Mouse (Mus musculus): Measurements from ENCODE around the gene Rin2.
"Not testable (repeated sequence)": the region's sequence is repeated elsewhere in the genome, so short reads cannot be mapped to it uniquely, and the experiment has no call there.

Gene Rin2

DNA sequence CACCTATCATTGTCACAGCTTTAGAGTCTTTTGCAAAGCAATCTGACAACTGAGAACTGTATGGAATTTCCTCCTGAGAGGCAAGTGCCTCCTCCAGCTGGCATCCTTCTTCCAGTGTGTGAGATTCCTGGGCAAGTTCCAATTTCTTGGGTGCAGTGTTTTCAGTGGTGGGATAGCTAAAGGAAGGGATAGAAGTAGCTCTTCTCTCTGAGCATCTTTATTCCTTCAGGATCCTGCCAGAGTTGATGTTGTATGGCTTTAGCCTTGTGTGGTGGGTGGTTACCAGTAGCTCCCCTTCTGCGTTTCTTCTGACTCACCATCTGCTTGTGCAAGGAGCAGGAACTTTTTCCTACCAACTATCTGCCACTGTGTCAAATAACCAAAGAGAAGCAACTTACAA lies 9.1 kb downstream of the Rin2 start:
- DNase-seq (ENCODE audit: low read depth, low spot score), result no peak

DNA sequence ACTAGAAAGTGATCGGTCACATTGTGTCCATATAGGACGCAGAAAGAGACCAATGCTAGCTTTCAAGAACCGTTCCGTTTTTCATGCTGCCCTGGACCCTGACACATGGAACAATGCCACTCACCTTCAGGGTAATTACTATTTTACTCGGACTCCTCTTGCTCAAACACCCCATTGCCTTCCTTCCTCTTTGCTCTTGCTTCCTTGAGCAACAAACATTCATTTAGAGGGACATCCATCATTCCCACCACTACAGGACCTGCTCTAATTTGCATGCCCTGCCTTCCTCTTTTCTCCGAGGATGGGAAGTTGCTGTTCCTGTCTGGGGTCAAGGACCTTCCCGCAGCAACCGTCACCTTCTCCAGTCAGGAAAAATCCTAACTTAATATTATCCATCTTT lies 9.9 kb downstream of the Rin2 start:
- no peak for DNase-seq (ENCODE audit: low read depth, low spot score)

DNA sequence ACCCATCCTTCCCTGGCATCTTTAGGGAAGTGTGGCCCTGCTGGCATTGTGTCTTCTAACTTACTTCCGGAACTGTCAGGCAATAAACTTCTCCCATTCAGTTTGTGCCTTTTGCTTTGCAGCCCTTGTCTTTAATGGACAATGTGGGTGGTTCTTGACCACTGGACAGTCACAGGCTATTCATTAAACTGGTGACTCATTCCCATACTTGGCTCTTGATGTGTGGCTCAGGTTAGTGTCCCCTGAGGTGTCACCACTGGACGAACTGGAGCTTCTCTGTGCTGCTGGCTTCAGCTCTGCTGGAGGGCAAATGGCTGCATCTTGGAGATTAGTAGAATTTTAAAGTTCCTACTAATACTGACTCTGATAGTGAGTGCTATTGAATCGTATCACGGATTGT lies 11.0 kb downstream of the Rin2 start:
- no peak for DNase-seq (ENCODE audit: low read depth, low spot score)

DNA sequence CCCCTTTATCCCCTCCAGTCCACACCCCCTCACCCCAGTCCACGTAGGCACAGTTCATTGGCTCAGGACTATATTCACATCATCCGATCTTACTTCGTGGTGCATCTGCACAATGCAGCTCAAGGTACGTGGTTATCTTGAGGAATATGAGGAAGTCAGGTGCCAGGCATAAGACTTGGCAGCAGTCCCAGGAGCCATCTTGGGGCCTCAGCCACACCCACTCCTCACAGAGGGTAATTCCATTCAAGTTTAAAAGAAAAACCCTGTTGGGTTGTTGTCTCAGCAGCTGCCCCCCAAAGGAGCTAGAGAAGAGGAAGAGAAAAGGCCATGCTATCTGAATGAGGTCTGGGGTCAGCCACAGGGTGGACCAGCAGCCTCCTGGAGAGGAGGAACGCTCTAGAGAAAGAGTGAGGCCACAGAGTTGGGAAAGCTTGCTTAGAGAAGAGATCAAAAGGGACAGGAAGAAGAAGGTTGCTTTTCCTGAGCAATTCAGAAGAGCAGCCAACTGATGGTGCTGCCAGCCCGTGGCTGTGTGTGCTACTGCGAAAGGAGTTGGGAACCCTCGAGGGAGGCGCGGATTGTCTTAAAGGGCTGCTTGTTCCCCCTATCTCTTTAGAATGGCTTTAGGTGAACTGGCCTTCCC lies 16.5 kb downstream of the Rin2 start:
- DNase-seq (ENCODE audit: low read depth, low spot score), result no peak

DNA sequence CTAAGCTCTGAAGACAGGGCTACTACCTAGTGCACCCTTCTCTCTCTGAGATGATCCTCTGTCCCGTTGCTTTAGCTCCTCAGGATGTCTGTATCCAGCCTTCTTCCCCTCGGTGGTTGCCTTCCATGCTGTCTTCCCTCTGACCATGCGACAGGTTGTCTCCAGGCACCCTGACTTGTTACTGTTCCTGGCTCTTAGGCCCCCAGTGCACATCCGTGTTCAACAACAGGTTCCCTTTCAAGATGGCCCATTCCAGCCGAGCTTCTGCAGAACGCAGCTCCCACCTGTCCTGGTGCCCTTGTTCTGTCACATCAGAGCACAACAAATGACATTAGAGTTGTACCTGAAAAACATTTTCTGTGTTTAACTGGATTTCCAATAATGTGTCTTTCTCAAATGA lies 22.1 kb downstream of the Rin2 start:
- DNase-seq (ENCODE audit: low read depth, low spot score), result no peak

DNA sequence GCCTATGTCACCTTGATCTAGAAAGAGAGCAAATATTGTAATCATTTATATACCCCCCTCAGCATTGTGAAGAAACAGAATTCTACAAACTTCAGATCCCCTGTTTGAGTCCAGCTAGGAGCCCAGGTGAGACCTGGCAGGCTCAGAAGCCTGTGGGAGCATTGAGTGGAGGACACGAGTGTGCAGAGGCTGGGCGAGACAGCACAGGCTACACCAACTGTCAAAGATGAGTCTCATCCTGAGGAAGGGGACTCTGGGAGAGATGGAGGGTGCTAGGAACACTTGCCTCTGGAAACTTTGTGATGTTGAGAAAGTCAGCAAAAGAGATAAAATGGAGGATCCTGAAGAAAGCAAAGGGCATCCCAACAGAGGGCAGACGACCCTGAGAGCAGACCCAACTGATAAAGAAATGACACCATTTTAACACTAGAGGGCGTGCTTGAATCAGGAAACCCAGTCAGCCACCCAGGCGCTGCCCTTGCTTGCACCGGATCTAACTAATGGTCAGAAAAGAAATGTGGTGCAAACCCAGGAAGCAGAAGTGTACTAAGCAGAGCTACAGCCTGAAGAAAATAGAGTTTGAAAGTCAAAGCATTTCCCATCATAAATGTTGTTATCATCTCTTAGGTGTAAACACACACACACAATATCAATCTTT lies 24.5 kb downstream of the Rin2 start:
- DNase-seq (ENCODE audit: low read depth, low spot score), result peak; percentile 59

DNA sequence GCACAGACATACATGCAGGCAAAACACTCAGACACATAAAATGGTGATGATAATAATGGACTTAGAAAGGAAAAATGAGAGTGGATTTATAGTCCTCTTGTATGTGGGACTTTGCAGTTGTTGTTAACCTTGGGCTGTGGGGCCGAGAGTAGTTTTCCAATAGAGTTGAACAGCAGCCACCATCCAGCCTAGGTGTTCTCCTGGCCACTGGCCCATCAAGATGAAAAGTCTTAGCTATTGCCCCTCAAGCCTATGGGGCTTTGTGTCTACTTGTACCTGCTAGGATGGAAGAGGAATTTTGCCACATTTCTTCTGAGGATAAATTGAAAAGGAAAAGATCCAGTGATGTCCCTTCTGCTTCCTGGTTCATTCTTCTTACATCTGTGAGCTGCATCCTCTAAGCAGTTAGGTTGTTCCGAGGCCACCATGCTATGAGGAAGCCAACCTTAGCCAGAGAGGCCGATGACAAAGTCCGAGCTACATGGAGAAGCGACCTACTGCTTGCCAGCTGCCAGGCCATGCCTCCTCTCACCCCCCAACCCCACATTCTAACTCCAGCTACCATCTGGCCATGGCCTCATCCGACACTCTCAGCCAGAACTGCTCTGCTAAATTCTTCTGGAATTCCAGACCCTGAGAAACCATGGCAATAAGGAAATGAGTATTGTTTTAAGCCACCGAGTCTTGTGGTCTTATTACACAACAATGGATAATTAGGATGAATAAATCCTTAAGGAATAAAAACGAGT lies 25.4 kb downstream of the Rin2 start:
- DNase-seq (ENCODE audit: low read depth, low spot score), result no peak

DNA sequence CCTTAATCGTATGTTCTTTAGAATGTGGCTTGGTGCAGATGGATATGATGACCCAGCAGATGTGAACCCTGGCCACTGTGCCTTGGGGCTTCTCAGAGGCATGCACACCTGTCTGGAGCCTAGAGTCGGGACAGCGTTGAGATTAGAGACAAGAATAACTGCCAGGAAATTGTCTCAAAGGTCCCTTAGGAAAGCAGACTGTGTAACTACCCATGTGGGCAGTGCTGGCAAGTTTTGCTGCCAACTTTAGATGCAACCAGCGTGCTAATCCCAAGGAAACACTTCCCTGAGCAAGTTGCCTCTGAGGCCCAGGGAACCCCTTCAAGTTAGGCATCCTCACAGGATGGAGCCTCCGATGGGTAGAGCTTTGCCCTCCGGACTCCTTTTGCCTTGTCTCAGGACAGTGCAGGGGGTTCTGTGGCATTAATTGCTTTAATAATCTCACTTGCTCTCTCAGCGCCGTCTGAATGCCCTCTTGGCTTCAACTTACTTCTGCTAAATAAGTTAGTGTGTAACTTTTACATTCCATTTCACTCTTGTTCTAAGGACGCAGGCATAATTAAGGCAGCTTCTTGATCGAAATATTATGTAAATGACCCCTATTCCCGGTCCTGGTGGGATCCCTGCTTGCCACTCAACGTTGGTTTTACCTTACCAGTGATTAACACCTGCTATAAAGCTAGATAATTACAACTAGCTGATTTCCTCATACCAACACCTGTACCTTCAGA lies 26.8 kb downstream of the Rin2 start:
- no peak for DNase-seq (ENCODE audit: low read depth, low spot score)

DNA sequence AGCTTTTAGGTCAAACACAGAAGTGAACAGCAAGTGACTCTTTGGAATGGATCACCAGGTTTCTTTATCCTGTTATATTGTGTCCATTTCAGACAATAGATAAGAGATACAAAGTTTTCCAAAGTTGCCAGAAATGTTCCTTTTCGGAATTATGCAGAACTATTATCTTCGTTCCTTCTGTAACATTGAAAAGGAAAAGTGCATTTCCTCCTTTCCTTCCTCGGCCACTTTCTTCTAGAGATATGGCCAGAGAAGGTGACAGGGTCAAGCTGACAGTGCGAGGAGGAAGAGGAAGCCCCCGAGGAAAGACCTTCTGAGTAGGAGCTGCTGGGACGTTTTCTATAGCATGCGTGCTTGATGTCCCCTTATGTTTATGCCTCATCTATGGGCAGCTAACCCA lies 29.7 kb downstream of the Rin2 start:
- no peak for DNase-seq (ENCODE audit: low read depth, low spot score)

DNA sequence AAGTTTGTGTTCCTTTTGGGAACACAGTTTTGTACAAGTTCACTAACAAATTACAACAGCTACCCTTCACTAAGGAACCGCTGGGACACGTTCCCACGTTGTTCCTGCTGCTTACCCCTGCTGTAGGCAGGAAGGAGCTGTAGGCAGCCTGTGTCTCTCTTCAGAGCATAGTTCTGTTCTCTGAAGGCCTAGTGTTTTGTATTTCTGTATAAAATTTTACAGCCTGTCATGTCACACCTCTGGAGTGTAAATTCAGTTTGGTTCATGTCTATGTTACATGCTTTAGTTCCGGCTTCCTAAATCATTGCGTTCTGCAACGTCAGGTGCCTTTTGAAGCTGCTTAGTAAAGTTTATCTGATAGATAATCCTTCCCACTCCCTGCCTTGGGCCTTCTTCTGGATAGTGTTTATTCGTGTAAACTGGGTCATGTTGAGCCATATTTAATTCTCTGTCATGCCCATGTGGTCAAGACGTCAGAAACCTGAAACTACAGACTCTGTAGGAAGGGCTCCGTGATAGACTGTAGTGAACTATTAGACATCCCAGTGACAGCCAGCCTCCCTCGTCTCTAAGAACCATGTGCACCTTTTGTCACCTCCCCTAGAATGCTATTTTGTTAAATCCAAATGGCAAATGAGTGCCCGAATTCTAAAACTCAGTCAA lies 34.8 kb downstream of the Rin2 start:
- no peak for DNase-seq (ENCODE audit: low read depth, low spot score)

DNA sequence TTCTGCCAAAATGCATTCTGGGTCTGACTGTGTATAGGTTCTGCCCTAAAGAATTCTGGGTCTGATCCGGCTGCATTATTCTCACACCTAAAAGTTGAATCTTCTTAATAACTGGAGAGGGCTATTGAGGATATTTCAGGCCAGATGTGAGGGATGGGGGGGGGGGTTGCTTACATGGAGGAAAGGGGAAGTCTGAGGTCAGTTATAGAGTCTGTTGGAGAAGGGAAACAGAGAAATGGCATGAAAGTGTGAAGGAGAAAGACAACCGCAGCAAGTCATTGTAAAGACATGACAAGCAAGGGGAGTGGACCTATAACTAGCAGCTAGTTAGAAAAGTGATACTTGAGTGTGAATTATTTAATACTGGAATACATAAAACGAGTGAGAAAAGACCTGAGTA lies 36.5 kb downstream of the Rin2 start:
- DNase-seq (ENCODE audit: low read depth, low spot score), result no peak

DNA sequence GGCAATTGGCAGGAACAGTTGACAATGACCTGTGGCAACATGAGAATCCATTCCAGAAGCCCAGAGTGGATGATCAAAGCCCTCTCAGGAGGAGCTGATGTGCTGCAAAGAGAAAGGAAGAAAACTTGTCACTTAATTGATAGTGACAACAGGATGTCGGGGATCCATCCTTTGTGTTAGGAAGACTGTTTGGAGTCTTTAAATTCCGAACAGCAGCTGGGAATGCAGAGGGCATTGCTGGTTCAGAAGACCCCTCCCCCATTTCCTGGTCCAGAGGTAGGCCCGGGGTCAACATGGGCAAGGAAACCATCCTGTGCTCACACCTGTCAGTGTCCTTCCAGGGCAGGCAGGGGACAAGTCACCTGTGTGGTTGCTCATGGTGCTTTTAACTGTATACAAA lies 37.0 kb downstream of the Rin2 start:
- DNase-seq (ENCODE audit: low read depth, low spot score), result no peak

DNA sequence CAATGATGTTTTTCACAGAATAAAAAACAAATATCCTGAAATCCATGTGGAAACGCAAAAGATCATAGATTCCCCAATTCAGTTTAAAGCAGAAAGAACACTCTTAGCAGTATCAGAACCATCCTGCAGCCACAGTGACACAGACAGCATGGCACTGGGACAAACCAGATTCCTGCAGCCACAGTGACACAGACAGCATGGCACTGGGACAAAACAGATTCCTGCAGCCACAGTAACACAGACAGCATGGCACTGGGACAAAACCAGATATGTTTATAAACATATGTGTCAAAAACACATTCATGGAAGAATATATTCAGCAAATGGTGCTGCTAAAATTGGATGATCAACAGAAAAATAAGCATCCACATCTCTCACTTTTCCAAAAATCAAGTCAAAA lies 42.5 kb downstream of the Rin2 start:
- DNase-seq (ENCODE audit: low read depth, low spot score), result no peak

DNA sequence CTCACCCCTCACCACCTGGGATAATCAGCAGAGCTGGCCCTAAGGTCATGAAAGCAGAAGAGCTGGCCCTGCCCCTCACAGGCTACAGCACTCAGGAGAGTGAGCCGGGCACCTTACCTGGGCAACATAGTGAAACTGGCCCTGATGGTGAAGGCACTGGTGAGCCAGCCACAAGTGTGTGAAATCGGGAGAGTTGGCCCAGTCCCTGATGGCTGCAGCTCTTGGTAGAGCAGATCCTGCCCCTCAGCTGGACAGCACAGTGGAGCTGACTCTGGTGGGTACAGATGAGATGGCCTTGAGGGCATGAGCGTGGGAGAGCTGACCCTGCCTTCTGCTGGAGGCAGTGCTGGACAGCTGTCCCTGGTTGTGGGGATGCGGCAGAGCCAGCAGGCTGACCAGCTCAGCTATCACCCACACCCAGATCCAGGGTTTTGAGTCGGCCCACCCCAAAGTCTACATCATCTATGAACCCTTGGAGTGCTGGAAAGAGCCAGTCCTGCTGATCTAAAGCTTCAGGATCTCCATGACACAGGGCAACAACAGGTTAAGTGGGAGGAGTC lies 43.7 kb downstream of the Rin2 start:
- DNase-seq (ENCODE audit: low read depth, low spot score), result no peak

DNA sequence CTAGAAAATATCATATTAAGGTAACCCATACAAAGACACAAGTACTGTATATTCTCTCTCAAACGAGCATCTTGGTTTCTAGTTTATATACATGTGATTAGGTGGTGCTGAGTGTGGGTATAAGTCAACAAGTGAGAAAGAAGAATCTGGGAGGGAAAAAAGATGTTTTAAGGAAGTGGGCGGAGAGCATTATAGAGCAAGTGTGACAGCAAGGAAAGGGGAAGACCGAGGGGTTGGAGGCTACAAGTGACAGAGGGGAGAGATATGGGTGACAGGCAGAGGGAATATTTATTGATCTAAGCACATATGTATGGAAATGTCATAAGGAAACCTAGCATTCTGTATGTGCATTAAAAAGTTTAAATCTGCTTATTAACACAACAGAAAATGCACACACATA lies 45.1 kb downstream of the Rin2 start:
- DNase-seq (ENCODE audit: low read depth, low spot score), result no peak

DNA sequence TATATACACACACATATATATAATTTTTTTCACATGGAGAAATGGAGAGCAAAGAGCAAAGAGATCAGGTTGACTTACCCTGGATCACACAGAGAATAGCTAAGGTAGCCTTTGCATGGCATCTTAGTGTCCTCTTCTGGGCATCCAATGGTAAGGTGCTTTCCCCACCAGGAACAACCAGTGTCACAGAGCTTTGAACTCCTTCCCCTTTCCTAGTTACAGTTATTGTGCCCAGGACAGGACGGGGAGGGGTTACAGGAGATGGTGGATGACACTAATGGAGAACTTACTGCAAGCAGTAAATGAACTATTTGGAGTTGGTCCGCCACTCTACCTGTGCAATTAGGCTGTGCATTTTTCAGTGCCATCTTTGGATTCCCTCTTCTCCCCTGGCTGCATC lies 45.7 kb downstream of the Rin2 start:
- DNase-seq (ENCODE audit: low read depth, low spot score), result no peak

DNA sequence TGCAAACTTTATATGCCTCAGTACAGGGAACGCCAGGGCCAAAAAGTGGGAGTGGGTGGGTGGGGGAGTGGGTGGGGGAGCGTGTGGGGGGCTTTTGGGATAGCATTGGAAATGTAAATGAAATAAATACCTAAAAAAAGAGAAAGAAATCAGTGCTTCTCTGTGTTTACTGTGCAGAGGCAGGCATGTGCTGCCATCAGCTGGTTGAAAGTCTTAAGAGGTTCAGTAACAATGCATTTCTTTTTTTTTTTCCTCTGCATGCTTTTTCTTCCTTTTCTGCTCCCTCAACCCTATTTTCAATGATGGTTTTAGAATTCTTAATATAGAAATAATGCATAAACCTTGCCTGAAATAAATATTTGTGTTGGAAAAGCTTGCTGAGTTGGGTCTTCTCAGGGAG lies 47.3 kb downstream of the Rin2 start:
- DNase-seq (ENCODE audit: low read depth, low spot score), result not testable (repeated sequence)

DNA sequence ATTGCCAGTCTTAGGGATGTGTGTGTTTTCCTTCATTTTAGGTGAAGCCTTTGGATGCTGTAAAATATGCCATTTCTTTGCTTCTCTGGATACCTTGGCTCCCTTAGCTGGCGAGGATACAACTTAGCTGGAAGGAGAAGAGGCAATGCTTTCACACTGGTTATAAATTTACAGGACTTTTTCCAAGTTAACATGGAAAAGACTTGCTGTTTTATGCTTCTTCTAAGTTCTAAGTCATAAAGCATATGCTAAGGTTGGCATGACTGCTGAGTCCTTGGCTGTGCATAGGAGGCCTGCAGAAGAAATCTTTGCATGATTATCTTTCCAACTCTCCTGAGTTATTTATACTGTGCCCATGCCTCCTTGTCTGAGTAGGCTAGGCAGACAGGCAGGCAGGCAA lies 49.3 kb downstream of the Rin2 start:
- no peak for DNase-seq (ENCODE audit: low read depth, low spot score)

DNA sequence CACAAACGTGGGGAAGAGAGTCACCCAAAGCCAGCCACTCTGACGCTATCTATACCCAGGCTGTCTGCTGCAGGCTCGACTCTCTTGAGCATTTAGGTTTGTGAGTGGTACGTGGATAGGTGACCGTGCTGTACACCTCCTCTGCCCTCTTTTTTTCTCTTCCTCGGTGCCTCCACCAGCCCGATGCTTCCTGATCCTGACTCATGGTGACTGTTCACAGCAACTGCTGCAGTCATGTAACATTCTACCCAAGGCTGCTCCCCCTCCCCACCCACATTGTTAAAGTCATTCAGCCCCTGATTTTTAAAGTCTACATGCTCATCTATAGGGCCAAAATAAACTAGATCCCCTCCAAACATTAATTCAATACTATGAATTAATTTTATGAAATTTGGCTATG lies 54.4 kb downstream of the Rin2 start:
- no peak for DNase-seq (ENCODE audit: low read depth, low spot score)

DNA sequence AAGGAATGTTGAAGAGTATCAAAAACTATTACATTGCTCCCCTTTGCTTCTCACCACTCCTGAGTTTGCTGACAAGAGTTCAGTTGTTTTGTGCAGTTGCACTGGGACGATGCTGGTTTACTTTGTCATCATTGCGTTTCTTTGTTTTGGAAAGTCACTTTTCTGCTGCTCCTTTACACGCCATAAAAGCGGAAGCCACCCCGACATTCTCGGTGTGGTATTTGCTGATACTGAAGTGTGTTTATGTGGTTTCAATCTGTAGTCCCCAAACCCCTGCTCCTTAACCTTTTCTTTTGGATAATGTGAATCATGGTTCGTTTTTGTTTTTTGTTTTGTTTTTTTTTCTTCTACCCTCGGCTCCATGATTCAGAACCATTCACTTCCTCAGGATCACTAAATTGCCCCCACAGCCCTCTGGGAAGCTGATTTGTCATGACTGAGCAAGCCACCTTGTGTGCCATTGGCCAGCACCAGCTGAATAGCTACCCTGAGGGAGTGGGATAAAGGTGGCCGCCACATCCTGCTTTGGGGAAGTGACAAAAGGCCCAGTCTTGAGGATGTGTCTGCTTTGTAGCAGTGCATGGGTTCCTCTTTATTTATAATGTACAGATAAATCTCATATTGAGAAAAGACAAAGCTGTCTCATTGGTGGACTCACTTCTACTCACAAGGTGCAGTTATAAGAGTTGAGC lies 55.3 kb downstream of the Rin2 start:
- no peak for DNase-seq (ENCODE audit: low read depth, low spot score)

DNA sequence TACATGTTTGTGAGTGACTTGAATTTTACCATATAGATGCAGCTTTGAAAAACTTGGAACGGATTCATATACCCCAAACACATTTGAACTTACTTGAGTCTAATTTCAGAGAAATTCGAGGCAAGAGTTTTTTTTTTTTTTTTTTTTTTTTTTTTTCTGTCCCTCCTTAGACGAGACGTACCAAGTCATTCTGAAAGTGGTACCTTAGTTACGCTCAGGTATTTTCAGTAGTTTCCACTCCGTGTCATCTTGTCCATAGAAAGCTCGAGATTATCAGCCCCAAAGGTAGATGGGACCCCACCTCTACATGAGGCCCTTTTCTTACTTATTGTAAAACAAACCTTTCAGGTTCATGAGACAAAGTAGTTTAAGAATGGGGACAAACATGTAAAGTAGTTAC lies 55.9 kb downstream of the Rin2 start:
- no peak for DNase-seq (ENCODE audit: low read depth, low spot score)

All from A20 (cell line).